In genomic region chr16:22264962-22265848, GRCm38 (mm10) we compare ENCODE assay signal across 8 mouse cellular contexts. TPM values are rescaled to one million over a fixed set of nuclear protein-coding genes. Genes with fewer than 3 reads are reported as not detected.
DNase-seq lines count a peak whose midpoint lies in the region; ATAC-seq lines count a peak whose summit lies in the region.

No protein-coding gene starts in this region.

- peaks cover 22% of the 10 kb centered on the region for H3K4me1 ChIP-seq in intestine, embryonic 14.5 days (replicated peaks; ENCODE audit: control insufficient read depth, insufficient read depth, low read length)

- peak; percentile 77 for ATAC-seq in intestine, embryonic 14.5 days (replicated peaks; ENCODE audit: low FRiP score, low TSS enrichment, low read depth)
- ATAC-seq in megakaryocyte-erythroid progenitor cell, adult 5-6 weeks (replicated peaks; ENCODE audit: low FRiP score, low TSS enrichment, poor library complexity, severe bottlenecking): peak; percentile 40

- H3K9ac ChIP-seq in intestine, embryonic 14.5 days (ENCODE audit: low read length): peak overlapping the region; percentile 99

- under 1% methylated on average over 72 of the region's 81 CpGs for WGBS in intestine, embryonic 14.5 days

- peak overlapping the region; percentile 100 for H3K4me3 ChIP-seq in intestine, embryonic 14.5 days (ENCODE audit: low read depth, low read length)

- H3K4me2 ChIP-seq in intestine, embryonic 14.5 days (ENCODE audit: low read length): peak overlapping the region; percentile 84

- H3K27ac ChIP-seq in intestine, embryonic 14.5 days (ENCODE audit: low read depth): peak overlapping the region; percentile 96

- DNase-seq in adrenal gland, adult (ENCODE audit: inconsistent age in 2 of 2, low spot score in 1 of 2): peak; percentile 89 to 95
- DNase-seq in embryo, embryonic 10 days (ENCODE audit: low spot score): peak; percentile 88
- DNase-seq in gastrocnemius, postnatal 14 days: peak; percentile 91
- DNase-seq in intestine, embryonic 14.5 days (ENCODE audit: low spot score): peak; percentile 92
- peak; percentile 83 to 88 for DNase-seq in left cerebral cortex, postnatal 14 days (ENCODE audit: low spot score in 2 of 2)
- DNase-seq in right cerebral cortex, postnatal 25 days: peak; percentile 83
- peak; percentile 70 to 82 for DNase-seq in urinary bladder, postnatal 36 days (ENCODE audit: low spot score in 2 of 2)

- H3K27me3 ChIP-seq in intestine, embryonic 14.5 days (replicated peaks; ENCODE audit: control insufficient read depth, insufficient read depth, low read length): no peaks in the 10 kb centered on the region

- H3K36me3 ChIP-seq in intestine, embryonic 14.5 days (ENCODE audit: control insufficient read depth, insufficient read depth, low read length): no peaks in the 10 kb centered on the region; the same call in 1 of the 2 replicates

- intact Hi-C loops in gastrocnemius, postnatal 14 days (cut with DNase I; ENCODE audit: low total_unique reads): no loop called here
- intact Hi-C loops in left cerebral cortex, postnatal 14 days (cut with DNase I): no loop called here

- H3K9me3 ChIP-seq in intestine, embryonic 14.5 days (ENCODE audit: control insufficient read depth, low read length): no peaks in the 10 kb centered on the region

RNA-seq across cellular contexts. Expression of gene Tra2b, which starts 0.6 kb away (rescaled TPM):
- 10 to 100 TPM; 37.5 to 38.4 TPM for total RNA-seq in gastrocnemius, postnatal 14 days (2021)
- polyA plus RNA-seq in intestine, embryonic 14.5 days (2014; fragmentation: Nextera tagmentation; extraction: Ambion mirVana): 325 and 342 TPM in 2 replicates
- total RNA-seq in left cerebral cortex, postnatal 14 days (2021): 10 to 100 TPM; 70.6 to 79.9 TPM
- total RNA-seq in megakaryocyte-erythroid progenitor cell, adult 5-6 weeks (2014; fragmentation: Nextera tagmentation): 286 and 294 TPM in 2 replicates
- total RNA-seq in megakaryocyte-erythroid progenitor cell, adult 5-6 weeks (2017): 749 and 863 TPM in 2 replicates

Comparison
In these comparisons a context has a peak if more than half of its experiments do, and no peak if none do; other contexts are left out.
1. Peak in every context shown above with its lines: DNase-seq, ATAC-seq, H3K4me3 ChIP-seq and H3K27ac ChIP-seq.